Mouse (Mus musculus) neural tube, embryonic 12.5 days (tissue): ENCODE measurements around the gene A430005L14Rik. TPM values are rescaled to one million over a fixed set of nuclear protein-coding genes. Genes with fewer than 3 reads are reported as not detected.

Experiments
- ATAC-seq: fragments of 200-750 bp; cut with Nextera tagmentation; 2 replicates; pipeline ENCODE4 v1.8.0; 2017; ENCODE audit warnings: low read depth, mild to moderate bottlenecking, moderate TSS enrichment, moderate library complexity; ENCODE audit not compliant: low FRiP score
- H3K27ac ChIP-seq: fragments of 300-500 bp; sonication (generic); 2 replicates; pipeline ENCODE4 v1.5.1; 2016
- H3K27me3 ChIP-seq: fragments of 300-500 bp; sonication (generic); replicated peaks from 2 replicates; pipeline ENCODE4 v1.6.1; 2016; ENCODE audit warnings: mild to moderate bottlenecking
- H3K36me3 ChIP-seq: fragments of 300-500 bp; sonication (generic); 2 replicates; pipeline ENCODE4 v1.6.1; 2016; ENCODE audit warnings: mild to moderate bottlenecking
- H3K4me1 ChIP-seq: fragments of 300-500 bp; sonication (generic); 2 replicates; pipeline ENCODE4 v1.6.1; 2016
- H3K4me2 ChIP-seq: fragments of 300-500 bp; sonication (generic); replicated peaks from 2 replicates; pipeline ENCODE4 v1.6.1; 2016; ENCODE audit warnings: mild to moderate bottlenecking
- H3K4me3 ChIP-seq: fragments of 300-500 bp; sonication (generic); 2 replicates; pipeline ENCODE4 v1.5.1; 2016
- H3K9ac ChIP-seq: fragments of 300-500 bp; sonication (generic); 2 replicates; pipeline ENCODE4 v1.6.1; 2016; ENCODE audit warnings: mild to moderate bottlenecking
- H3K9me3 ChIP-seq: fragments of 300-500 bp; sonication (generic); 2 replicates; pipeline ENCODE4 v1.6.1; 2016; ENCODE audit warnings: mild to moderate bottlenecking
- WGBS: fragments of 180-500 bp; shearing (Covaris S2); methylation state at CpG from one replicate; pipeline ENCODE4 v1.1.7; 2016; 5-methylcytosine and 5-hydroxymethylcytosine counted together
- polyA plus RNA-seq: library from polyadenylated mRNA; unstranded; fragments of >200 nt; fragmentation: Nextera tagmentation; extraction: Ambion mirVana; gene quantifications from 2 replicates; pipeline ENCODE4 v1.2.1, GENCODE M21; 2016

The A430005L14Rik gene
- polyA plus RNA-seq, 1 experiment from 2014 or later, result 70.5 TPM

- Histone ChIP-seq H3K4me1 (peaks cover 22% of the 10 kb centered on the region), H3K27ac (peak overlapping the region; percentile 32; the same call in 1 of the 2 replicates), H3K4me3 (peak overlapping the region; percentile 90), H3K9ac (peak overlapping the region; percentile 84), H3K4me2 (peak overlapping the region; percentile 71), H3K9me3 (no peaks in the 10 kb centered on the region), H3K36me3 (peaks cover 32% of the 10 kb centered on the region), H3K27me3 (no peaks in the 10 kb centered on the region)
- WGBS, result under 1% methylated on average over 33 of the region's 33 CpGs
- ATAC-seq, result peak; percentile 63
Measured at GRCm38 (mm10) chr4:153975292-153975662, 18.2 kb downstream of the A430005L14Rik start.

GRCm38 (mm10) chr4:153975768-153976167 lies 18.7 kb downstream of the A430005L14Rik start:
- Histone ChIP-seq H3K36me3 (peaks cover 32% of the 10 kb centered on the region), H3K9ac (peak overlapping the region; percentile 84), H3K4me1 (peaks cover 22% of the 10 kb centered on the region), H3K27me3 (no peaks in the 10 kb centered on the region), H3K27ac (no peak overlapping the region), H3K4me3 (peak overlapping the region; percentile 90), H3K4me2 (peak overlapping the region; percentile 71), H3K9me3 (no peaks in the 10 kb centered on the region)
- ATAC-seq, result no peak
- WGBS, result 40% methylated on average over 6 of the region's 6 CpGs

DNA sequence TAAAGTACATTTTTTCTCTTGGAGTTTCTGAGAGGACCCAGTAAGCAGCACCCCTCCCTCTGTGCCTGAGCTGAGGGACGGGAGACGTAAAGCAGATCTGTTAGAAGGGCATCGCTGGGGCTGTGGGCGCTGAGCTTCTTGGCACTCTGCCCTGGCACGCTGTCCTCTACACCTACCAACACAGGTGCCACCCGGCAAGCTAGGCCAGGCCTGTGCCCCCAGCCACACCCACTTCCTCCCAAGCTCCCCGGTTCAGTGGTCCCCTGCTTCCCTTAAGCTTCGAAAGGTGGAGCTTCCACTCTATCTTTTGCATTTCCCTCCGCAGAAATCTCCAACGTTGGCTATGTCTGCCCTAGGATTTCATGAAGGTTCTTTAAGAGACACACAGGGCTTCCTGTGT lies 22.2 kb downstream of the A430005L14Rik start:
- no peaks in the 10 kb centered on the region for H3K9me3 ChIP-seq
- H3K4me1 ChIP-seq, result peaks cover 14% of the 10 kb centered on the region
- H3K4me2 ChIP-seq, result no peak overlapping the region
- H3K27me3 ChIP-seq, result no peaks in the 10 kb centered on the region
- 96% methylated on average over 10 of the region's 10 CpGs for WGBS
- H3K36me3 ChIP-seq, result peaks cover 55% of the 10 kb centered on the region
- no peak overlapping the region for H3K27ac ChIP-seq
- H3K9ac ChIP-seq, result no peak overlapping the region
- no peak for ATAC-seq
- H3K4me3 ChIP-seq, result no peak overlapping the region

GRCm38 (mm10) chr4:153980470-153980869 lies 23.4 kb downstream of the A430005L14Rik start:
- H3K9ac ChIP-seq, result no peak overlapping the region
- H3K4me2 ChIP-seq, result no peak overlapping the region
- ATAC-seq, result no peak
- H3K9me3 ChIP-seq, result no peaks in the 10 kb centered on the region
- peaks cover 67% of the 10 kb centered on the region for H3K36me3 ChIP-seq
- H3K4me1 ChIP-seq, result peaks cover 13% of the 10 kb centered on the region
- H3K27ac ChIP-seq, result no peak overlapping the region
- 93% methylated on average over 11 of the region's 11 CpGs for WGBS
- no peaks in the 10 kb centered on the region for H3K27me3 ChIP-seq
- no peak overlapping the region for H3K4me3 ChIP-seq

- H3K4me1 ChIP-seq, result no peaks in the 10 kb centered on the region
- no peak overlapping the region for H3K9ac ChIP-seq
- no peaks in the 10 kb centered on the region for H3K27me3 ChIP-seq
- H3K9me3 ChIP-seq, result no peaks in the 10 kb centered on the region
- H3K36me3 ChIP-seq, result peaks cover 94% of the 10 kb centered on the region
- H3K4me3 ChIP-seq, result no peak overlapping the region
- no peak overlapping the region for H3K4me2 ChIP-seq
- WGBS, result 94% methylated on average over 10 of the region's 10 CpGs
- no peak for ATAC-seq
- no peak overlapping the region for H3K27ac ChIP-seq
Measured at GRCm38 (mm10) chr4:153992715-153993114, 35.7 kb downstream of the A430005L14Rik start.

DNA sequence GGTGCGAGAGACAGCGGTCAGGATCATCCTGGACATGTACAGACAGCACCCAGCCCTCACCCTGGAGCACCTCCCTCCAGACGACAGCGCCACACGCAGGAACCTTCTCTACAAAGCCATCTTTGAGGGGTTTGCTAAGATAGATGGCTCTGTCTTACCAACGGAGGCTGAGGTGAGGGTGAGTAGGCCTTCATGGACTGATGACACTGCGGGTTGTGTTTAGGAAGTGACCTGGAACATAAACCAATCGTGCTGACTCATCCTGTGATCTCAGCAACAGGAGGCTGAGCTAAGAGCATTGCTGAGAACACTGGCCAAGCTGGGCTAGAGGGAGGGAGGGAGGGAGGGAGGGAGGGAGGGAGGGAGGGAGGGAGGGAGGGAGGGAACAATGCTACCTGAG lies 36.5 kb downstream of the A430005L14Rik start:
- Histone ChIP-seq H3K4me1 (no peaks in the 10 kb centered on the region), H3K9ac (no peak overlapping the region), H3K9me3 (no peaks in the 10 kb centered on the region), H3K4me3 (no peak overlapping the region), H3K4me2 (no peak overlapping the region), H3K27me3 (no peaks in the 10 kb centered on the region), H3K36me3 (peaks cover 94% of the 10 kb centered on the region), H3K27ac (no peak overlapping the region)
- WGBS, result 91% methylated on average over 8 of the region's 8 CpGs
- no peak for ATAC-seq

GRCm38 (mm10) chr4:154005488-154005887 lies 48.5 kb downstream of the A430005L14Rik start:
- H3K36me3 ChIP-seq, result peaks cover 52% of the 10 kb centered on the region
- H3K4me3 ChIP-seq, result no peak overlapping the region
- no peaks in the 10 kb centered on the region for H3K27me3 ChIP-seq
- no peaks in the 10 kb centered on the region for H3K4me1 ChIP-seq
- H3K9ac ChIP-seq, result no peak overlapping the region
- H3K4me2 ChIP-seq, result no peak overlapping the region
- 84% methylated on average over 5 of the region's 5 CpGs for WGBS
- no peak overlapping the region for H3K27ac ChIP-seq
- ATAC-seq, result no peak
- H3K9me3 ChIP-seq, result no peaks in the 10 kb centered on the region

DNA sequence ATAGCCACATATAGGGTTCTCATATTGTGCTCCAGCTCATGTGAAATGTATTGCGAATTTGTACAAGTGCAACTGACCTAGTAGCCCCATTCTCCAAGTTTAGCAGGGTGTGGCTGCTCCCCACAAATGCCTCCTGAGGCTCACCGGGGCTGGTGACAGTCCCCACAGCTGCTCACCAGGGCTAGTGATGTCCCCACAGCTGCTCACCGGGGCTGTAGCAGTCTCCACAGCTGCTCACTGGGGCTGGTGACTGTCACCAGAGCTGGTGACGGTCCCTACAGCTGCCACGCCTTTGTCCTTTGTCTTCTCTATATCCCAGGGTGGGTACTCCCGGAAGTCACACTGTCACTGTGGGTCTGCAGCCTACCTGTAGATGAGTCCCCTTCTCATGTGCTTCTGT lies 49.2 kb downstream of the A430005L14Rik start:
- Histone ChIP-seq H3K4me2 (no peak overlapping the region), H3K27me3 (no peaks in the 10 kb centered on the region), H3K4me3 (no peak overlapping the region), H3K36me3 (peaks cover 52% of the 10 kb centered on the region), H3K9ac (no peak overlapping the region), H3K4me1 (peaks cover 2% of the 10 kb centered on the region; the same call in 1 of the 2 replicates), H3K9me3 (no peaks in the 10 kb centered on the region), H3K27ac (no peak overlapping the region)
- no peak for ATAC-seq
- 89% methylated on average over 6 of the region's 6 CpGs for whole genome bisulfite sequencing

DNA sequence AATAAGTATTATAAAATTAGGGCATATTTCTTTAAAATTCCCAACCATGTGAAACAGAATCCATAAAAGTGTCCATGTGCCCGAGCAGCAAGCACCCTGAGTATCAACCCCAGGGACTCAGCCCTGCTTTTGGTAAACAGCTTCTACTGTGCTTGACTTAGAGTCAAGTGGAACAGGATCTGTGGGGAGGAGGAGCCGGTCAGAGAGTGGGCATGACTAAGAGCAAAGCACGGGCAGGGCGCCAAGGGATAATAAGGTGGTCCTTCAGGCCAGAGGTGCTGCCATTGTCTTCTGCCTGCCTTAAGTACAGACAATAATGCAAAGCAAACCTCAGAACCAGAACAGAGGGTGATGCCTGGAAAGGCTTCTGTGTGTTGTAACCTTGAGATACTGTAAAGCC lies 50.7 kb downstream of the A430005L14Rik start:
- H3K27me3 ChIP-seq, result no peaks in the 10 kb centered on the region
- 88% methylated on average over 4 of the region's 4 CpGs for WGBS
- H3K9ac ChIP-seq, result no peak overlapping the region
- no peak overlapping the region for H3K4me3 ChIP-seq
- H3K4me2 ChIP-seq, result no peak overlapping the region
- no peak for ATAC-seq
- peaks cover 6% of the 10 kb centered on the region for H3K4me1 ChIP-seq
- H3K36me3 ChIP-seq, result peaks cover 44% of the 10 kb centered on the region
- H3K27ac ChIP-seq, result no peak overlapping the region
- H3K9me3 ChIP-seq, result no peaks in the 10 kb centered on the region

DNA sequence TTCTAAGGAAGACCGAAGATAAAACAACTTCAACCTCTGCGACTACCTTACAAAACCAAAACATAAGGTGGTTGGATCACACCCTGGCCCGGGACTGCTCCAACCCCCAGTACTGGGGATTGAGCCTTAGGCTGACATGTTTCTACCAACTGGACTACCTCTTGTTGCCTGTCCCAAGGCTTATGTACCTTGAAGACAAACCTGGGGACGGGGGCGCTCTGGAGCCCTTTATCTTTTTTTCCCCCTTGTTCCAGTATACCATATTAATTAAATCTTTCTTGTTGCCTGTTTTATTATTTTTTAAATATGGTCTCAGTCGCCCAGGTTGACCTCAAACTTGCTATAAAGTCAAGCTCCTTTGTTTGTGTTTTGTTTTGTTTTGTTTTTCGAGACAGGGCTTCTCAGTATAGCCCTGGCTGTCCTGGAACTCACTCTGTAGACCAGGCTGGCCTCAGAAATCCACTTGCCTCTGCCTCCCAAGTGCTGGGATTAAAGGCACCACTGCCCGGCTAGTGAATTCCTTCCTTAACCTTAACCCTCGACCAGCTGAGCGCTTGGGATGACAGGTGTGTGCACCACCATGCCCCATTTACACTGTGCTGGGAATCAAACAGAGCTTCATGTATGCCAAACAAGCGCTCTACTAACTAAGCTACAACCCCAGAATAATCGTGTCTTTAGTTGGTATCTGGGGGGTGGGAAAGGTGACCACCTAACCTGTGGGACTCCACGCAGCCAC lies 54.0 kb downstream of the A430005L14Rik start:
- WGBS, result 32% methylated on average over 13 of the region's 13 CpGs
- ATAC-seq, result peak; percentile 60; the same call in 1 of the 2 replicates

More for the DNA sequence above, 54.0 kb downstream of the A430005L14Rik start:
- Histone ChIP-seq H3K9ac (peak overlapping the region; percentile 98), H3K4me3 (peak overlapping the region; percentile 100), H3K4me2 (peak overlapping the region; percentile 100), H3K4me1 (peaks cover 21% of the 10 kb centered on the region), H3K9me3 (no peaks in the 10 kb centered on the region), H3K36me3 (peaks cover 30% of the 10 kb centered on the region), H3K27me3 (no peaks in the 10 kb centered on the region), H3K27ac (no peak overlapping the region)

Other genes starting within 250 kb of the A430005L14Rik start
- 10.1 and 10.8 TPM in 2 replicates for gene Dffb, start 17.9 kb downstream of the A430005L14Rik start, polyA plus RNA-seq
- 21.3 and 24.2 TPM in 2 replicates for gene Cep104, start 18.0 kb downstream of the A430005L14Rik start, polyA plus RNA-seq
- 36.1 and 38.9 TPM in 2 replicates for gene Lrrc47, start 54.5 kb downstream of the A430005L14Rik start, polyA plus RNA-seq
- gene Smim1, start 69.0 kb downstream of the A430005L14Rik start, polyA plus RNA-seq, result 6.4 and 7.8 TPM in 2 replicates
- gene Ccdc27, start 85.4 kb downstream of the A430005L14Rik start, polyA plus RNA-seq, result not detected in 2 replicates
- gene Trp73, start 183.0 kb downstream of the A430005L14Rik start, polyA plus RNA-seq, result 0.15 and 0.50 TPM in 2 replicates
- 44.6 and 46.6 TPM in 2 replicates for gene Wrap73, start 185.1 kb downstream of the A430005L14Rik start, polyA plus RNA-seq
- gene Tprgl, start 203.4 kb downstream of the A430005L14Rik start, polyA plus RNA-seq, result 154 and 158 TPM in 2 replicates
- gene Megf6, start 213.5 kb downstream of the A430005L14Rik start, polyA plus RNA-seq, result 17.7 and 18.8 TPM in 2 replicates